ENCODE assay signal across 8 mouse cellular contexts in the genomic region with DNA sequence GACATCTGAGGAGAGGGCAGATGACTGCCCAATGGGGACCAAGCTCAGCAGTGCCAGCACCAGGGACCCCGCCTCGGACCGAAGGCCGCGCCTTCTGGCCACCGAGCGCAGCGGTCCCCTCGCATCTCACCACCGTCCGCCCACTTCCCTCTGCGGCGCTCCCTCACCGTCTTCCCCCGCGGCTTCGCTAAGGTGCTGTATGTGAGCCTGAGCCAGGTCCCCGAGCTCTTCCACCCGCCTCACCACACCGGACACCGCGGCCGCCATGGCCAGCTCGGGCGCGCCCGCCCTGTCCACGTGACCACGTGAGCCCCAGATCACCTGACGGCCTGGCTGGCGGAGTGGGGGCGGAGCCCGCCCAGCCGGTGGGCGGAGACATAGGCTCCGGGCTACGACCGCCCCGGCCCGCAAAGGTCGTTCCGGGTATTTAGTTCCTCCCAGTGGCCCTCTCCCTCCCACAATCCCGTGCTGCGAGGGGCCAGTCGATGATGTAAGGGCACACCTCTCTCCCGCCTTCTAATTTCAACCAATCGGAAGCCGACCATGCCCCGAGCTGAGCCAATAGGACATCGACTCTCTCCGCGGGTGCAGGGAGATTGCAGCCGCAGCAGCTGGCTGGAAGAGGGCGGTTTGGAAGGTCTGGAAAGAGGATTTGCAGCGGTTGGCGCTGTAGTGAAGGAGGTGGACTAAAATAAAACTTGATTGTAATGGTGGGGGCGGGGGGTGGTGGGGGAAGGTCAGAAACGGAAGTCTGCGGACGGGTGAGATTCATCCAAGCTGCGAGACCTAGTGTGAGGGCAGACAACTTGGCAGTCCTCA. TPM values are rescaled to one million over a fixed set of nuclear protein-coding genes. Genes with fewer than 3 reads are reported as not detected.
DNase-seq lines count a peak whose midpoint lies in the region; ATAC-seq and TF ChIP-seq lines count a peak whose summit lies in the region.

AW549877 (minus strand) TSS at position 297 of the 819 bp plus-strand sequence.

- H3K4me1 ChIP-seq in G1E (ENCODE audit: insufficient read depth, low read depth, low read length): peaks cover 13% of the 10 kb centered on the region
- H3K4me1 ChIP-seq in forebrain, postnatal 0 days (ENCODE audit: insufficient read depth): no peaks in the 10 kb centered on the region
- peaks cover 9% of the 10 kb centered on the region for H3K4me1 ChIP-seq in lung, embryonic 15.5 days

- TF ChIP-seq CTCF in G1E (IDR thresholded peaks at IDR 0.05; ENCODE audit: low read depth, low read length): no peak
- no peak for TF ChIP-seq CTCF in forebrain, postnatal 0 days (IDR thresholded peaks at IDR 0.05; ENCODE audit: low read depth)

- ATAC-seq in G1E (ENCODE audit: extremely low read depth, insufficient number of reproducible peaks, low FRiP score, poor library complexity, severe bottlenecking): peak; percentile 98
- ATAC-seq in forebrain, postnatal 0 days: peak; percentile 99
- peak; percentile 99 for ATAC-seq in lung, embryonic 15.5 days (ENCODE audit: borderline replicate concordance, extremely low read depth, low FRiP score, low TSS enrichment)

- peak; percentile 94 for DNase-seq in G1E (ENCODE audit: low spot score)
- peak; percentile 99 for DNase-seq in cerebellum, adult 18-20 months
- DNase-seq in forebrain, postnatal 0 days: peak; percentile 97
- peak; percentile 99 for DNase-seq in heart, postnatal 4 days
- DNase-seq in layer of hippocampus, adult 8-10 months (ENCODE audit: low spot score in 2 of 2): peak; percentile 98
- peak; percentile 99 for DNase-seq in ovary, adult 18-20 months (ENCODE audit: low spot score)
- DNase-seq in thymus, postnatal 0 days (ENCODE audit: low spot score): peak; percentile 98

- WGBS in forebrain, postnatal 0 days: 2% methylated on average over 58 of the region's 61 CpGs
- WGBS in lung, embryonic 15.5 days: under 1% methylated on average over 61 of the region's 61 CpGs

- peak within 1 kb of the TSS; percentile 76 for H3K4me2 ChIP-seq in forebrain, postnatal 0 days (ENCODE audit: low read depth)
- H3K4me2 ChIP-seq in lung, embryonic 15.5 days: peak within 1 kb of the TSS; percentile 71

- H3K27ac ChIP-seq in forebrain, postnatal 0 days (ENCODE audit: low read depth, low read length): peak within 1 kb of the TSS; percentile 87
- H3K27ac ChIP-seq in lung, embryonic 15.5 days: peak within 1 kb of the TSS; percentile 93

- peak within 1 kb of the TSS; percentile 85 for H3K9ac ChIP-seq in forebrain, postnatal 0 days
- H3K9ac ChIP-seq in lung, embryonic 15.5 days: peak within 1 kb of the TSS; percentile 73

- no peaks in the 10 kb centered on the region for H3K27me3 ChIP-seq in G1E (ENCODE audit: insufficient read depth, low read length)
- H3K27me3 ChIP-seq in forebrain, postnatal 0 days (ENCODE audit: insufficient read depth, low read length): no peaks in the 10 kb centered on the region
- H3K27me3 ChIP-seq in lung, embryonic 15.5 days: no peaks in the 10 kb centered on the region

- peaks cover 17% of the 10 kb centered on the region for H3K36me3 ChIP-seq in G1E (replicated peaks)
- H3K36me3 ChIP-seq in forebrain, postnatal 0 days (ENCODE audit: insufficient read depth): peaks cover 11% of the 10 kb centered on the region; the same call in 1 of the 2 replicates
- peaks cover 12% of the 10 kb centered on the region for H3K36me3 ChIP-seq in lung, embryonic 15.5 days

- no peaks in the 10 kb centered on the region for H3K9me3 ChIP-seq in G1E (replicated peaks)
- no peaks in the 10 kb centered on the region for H3K9me3 ChIP-seq in forebrain, postnatal 0 days (ENCODE audit: low read length)
- no peaks in the 10 kb centered on the region for H3K9me3 ChIP-seq in lung, embryonic 15.5 days

- peak within 1 kb of the TSS; percentile 88 for H3K4me3 ChIP-seq in G1E (ENCODE audit: low read depth, low read length)
- peak within 1 kb of the TSS; percentile 74 for H3K4me3 ChIP-seq in forebrain, postnatal 0 days (ENCODE audit: low read depth, low read length)
- H3K4me3 ChIP-seq in lung, embryonic 15.5 days: peak within 1 kb of the TSS; percentile 71

RNA-seq across cellular contexts. Expression of gene AW549877, which starts in this region (rescaled TPM):
- total RNA-seq in G1E (2014; fragmentation: Nextera tagmentation): 97.1 and 110 TPM in 2 replicates
- 25.4 and 30.9 TPM in 2 replicates for total RNA-seq in G1E (2017)
- polyA plus RNA-seq in G1E (2012): 1.4 and 1.8 TPM in 2 replicates
- 23.2 and 26.2 TPM in 2 replicates for total RNA-seq in forebrain, postnatal 0 days (2014; rRNA removed)
- 15.7 and 19.6 TPM in 2 replicates for polyA plus RNA-seq in forebrain, postnatal 0 days (2015; fragmentation: Nextera tagmentation; extraction: Ambion mirVana)
- total RNA-seq in heart, postnatal 4 days (2021): 10 to 100 TPM; 20.9 to 21.5 TPM
- 10 to 100 TPM; 37.1 to 51.1 (median 45.9) TPM for total RNA-seq in layer of hippocampus, adult 8-10 months (2022)
- 27.3 and 27.9 TPM in 2 replicates for polyA plus RNA-seq in lung, embryonic 15.5 days (2015; fragmentation: Nextera tagmentation; extraction: Ambion mirVana)
- polyA plus RNA-seq in thymus, postnatal 0 days (2015; fragmentation: Nextera tagmentation; extraction: Ambion mirVana): 13.5 and 16.9 TPM in 2 replicates

Comparison
In these comparisons a context has a peak if more than half of its experiments do, and no peak if none do; other contexts are left out.
1. Peak in every context shown above with its lines: DNase-seq, ATAC-seq, H3K4me3 ChIP-seq and H3K27ac ChIP-seq.